Mouse (Mus musculus) liver, embryonic 14.5 days (tissue): ENCODE measurements at regions not wholly inside any gene's neighbourhood (a gene's known extent, or its start where the extent isn't known, plus 50 kb on each side); places are given as distances from the start of the nearest gene placed in this dataset.

Experiments used
- CTCF ChIP-seq: IDR thresholded peaks from 2 replicates; pipeline ENCODE4 v1.5.1; 2016; ENCODE audit warnings: antibody characterized with exemption, low read depth, control low read depth
- EP300 ChIP-seq: IDR thresholded peaks from 2 replicates; pipeline ENCODE4 v1.6.1; 2016; ENCODE audit warnings: antibody characterized with exemption, low read depth

DNA sequence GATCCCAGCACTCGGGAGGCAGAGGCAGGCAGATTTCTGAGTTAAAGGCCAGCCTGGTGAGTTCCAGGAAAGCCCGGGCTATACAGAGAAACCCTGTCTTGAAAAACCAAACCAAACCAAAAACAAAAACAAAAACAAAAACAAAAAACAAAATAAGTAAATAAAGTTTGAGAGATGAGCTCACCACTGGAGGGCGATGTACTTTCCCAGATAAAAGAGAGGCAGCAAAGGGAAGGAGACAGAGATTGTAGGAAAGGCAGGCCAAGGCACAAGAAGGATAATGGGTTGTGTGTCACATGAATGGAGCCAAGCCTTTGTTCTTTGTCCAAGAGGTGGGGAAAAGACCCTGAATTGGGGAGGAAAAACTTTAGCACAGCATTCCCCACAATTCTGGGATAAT lies 67.6 kb upstream of the Tmem92 start:
- TF ChIP-seq CTCF (no peak), EP300 (no peak)
